Mouse (Mus musculus): ENCODE results near the gene Pakap.

Pakap gene

DNA sequence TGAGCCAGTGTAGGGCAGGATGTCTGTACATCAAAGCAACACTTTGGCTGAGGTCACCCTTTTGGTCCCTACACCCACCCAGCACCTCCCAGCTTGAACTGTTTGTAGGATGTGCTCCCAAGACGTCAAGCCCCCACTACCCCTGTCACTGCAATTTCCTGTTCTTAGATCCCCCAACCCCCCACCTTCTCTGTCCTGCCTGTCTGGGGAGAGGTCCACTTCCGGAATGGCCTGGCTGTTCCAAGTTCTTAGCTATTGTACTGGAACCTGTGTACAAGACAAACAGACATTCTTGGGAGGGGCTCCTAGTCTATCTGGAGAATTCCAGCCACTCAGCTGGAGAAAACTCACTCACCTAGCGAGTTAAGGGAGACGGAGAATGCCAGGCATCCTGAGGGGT is 266.2 kb downstream of the Pakap start:
- DNase-seq (ENCODE audit: low read depth, low spot score), result no peak
- Histone ChIP-seq H3K27me3 (ENCODE audit: control insufficient read depth, insufficient read depth, low read length, poor library complexity, severe bottlenecking) (no peaks in the 10 kb centered on the region), H3K36me3 (ENCODE audit: control insufficient read depth, insufficient read depth, low read length, poor library complexity, severe bottlenecking) (no peaks in the 10 kb centered on the region)

DNA sequence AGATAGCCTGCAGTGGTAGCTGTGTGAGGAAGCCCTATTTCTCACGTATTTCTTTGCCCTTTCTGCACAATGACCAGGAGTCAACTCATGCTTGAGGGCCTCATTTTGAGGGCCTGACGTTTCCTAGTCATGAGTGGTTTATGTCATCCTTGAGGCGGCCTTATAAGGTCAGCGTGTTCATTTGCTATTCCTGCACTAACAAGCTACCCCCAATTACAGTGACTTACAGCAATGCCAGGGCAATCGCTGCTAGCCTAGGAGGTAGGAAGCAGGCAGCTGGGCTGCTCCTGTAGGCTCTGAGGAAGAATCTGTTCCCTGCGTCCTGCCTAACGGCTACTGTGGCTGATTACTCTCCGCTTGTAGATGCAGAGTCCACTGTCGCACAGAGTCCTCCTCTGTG is 269.1 kb downstream of the Pakap start:
- H3K36me3 ChIP-seq (ENCODE audit: control insufficient read depth, insufficient read depth, low read length, poor library complexity, severe bottlenecking), result no peaks in the 10 kb centered on the region
- no peaks in the 10 kb centered on the region for H3K27me3 ChIP-seq (ENCODE audit: control insufficient read depth, insufficient read depth, low read length, poor library complexity, severe bottlenecking)
- DNase-seq (ENCODE audit: low read depth, low spot score), result no peak

- DNase-seq (ENCODE audit: low read depth, low spot score), result no peak
- Histone ChIP-seq H3K27me3 (ENCODE audit: control insufficient read depth, insufficient read depth, low read length, poor library complexity, severe bottlenecking) (no peaks in the 10 kb centered on the region), H3K36me3 (ENCODE audit: control insufficient read depth, insufficient read depth, low read length, poor library complexity, severe bottlenecking) (no peaks in the 10 kb centered on the region)
Measured at GRCm38 (mm10) chr4:57839343-57839742, 271.4 kb downstream of the Pakap start.

- no peaks in the 10 kb centered on the region for H3K27me3 ChIP-seq (ENCODE audit: control insufficient read depth, insufficient read depth, low read length, poor library complexity, severe bottlenecking)
- no peak for DNase-seq (ENCODE audit: low read depth, low spot score)
- no peaks in the 10 kb centered on the region for H3K36me3 ChIP-seq (ENCODE audit: control insufficient read depth, insufficient read depth, low read length, poor library complexity, severe bottlenecking)
Measured at GRCm38 (mm10) chr4:57841911-57842310, 273.9 kb downstream of the Pakap start.

DNA sequence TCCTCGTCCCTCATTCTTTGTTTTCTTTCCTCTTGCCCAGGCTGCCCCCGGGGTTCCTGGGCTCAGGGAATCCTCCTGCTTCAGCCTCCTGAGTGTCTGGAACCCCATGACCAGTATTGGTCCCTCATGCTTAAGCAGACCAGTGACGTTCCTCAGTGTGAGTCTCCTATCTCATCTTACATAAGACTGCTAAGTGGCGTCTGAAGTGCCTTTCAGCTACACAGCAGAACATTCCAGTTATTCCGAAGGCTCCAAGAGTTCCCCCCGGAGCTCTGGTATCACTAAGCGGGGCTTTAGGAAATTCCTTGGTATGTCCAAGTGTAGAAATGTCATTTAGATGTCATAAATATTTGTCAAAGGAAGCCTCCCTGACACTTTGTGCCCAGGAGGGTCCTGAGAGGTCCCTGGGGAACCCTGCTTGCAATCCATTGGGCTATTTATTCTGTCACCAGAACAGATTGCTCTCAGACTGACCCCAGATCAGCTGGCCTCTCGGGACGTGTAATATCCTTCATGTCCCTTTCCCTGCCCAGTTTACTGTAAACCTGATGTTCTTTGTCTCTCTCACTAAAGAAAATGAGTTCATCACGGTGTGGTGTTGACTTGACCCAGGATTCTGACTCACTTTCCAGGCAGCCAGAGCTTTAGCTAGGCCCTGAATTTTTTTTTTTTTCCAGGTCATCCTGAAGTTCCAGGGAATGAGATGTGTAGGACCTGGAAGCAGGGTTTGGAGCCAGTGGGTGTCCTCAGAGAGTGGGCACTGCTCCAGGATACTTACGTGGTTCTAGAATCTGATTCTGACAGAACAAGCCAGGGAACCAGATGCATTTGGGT is 274.7 kb downstream of the Pakap start:
- no peak for DNase-seq (ENCODE audit: low read depth, low spot score)
- no peaks in the 10 kb centered on the region for H3K36me3 ChIP-seq (ENCODE audit: control insufficient read depth, insufficient read depth, low read length, poor library complexity, severe bottlenecking)
- H3K27me3 ChIP-seq (ENCODE audit: control insufficient read depth, insufficient read depth, low read length, poor library complexity, severe bottlenecking), result no peaks in the 10 kb centered on the region

DNA sequence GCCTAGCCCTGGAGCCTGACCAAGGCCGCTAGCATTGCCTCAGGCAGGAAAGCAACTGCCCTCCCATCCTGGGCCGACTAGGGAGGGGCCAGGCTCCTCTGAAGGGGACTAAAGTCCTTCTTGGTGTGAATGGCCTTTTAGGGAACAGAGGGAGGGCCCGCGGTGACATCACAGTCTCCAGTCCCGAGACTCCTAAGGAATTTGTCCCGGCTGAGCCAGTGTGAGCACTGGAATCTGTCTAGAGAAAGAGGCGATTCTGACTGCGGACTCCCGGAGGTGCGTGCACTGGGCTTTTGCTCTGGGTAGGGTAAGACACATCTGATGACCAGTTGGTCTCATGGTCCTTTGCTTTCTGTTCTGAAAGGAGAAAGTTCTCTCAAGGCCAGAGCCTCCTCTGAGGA is 277.1 kb downstream of the Pakap start:
- Histone ChIP-seq H3K27me3 (ENCODE audit: control insufficient read depth, insufficient read depth, low read length, poor library complexity, severe bottlenecking) (no peaks in the 10 kb centered on the region), H3K36me3 (ENCODE audit: control insufficient read depth, insufficient read depth, low read length, poor library complexity, severe bottlenecking) (no peaks in the 10 kb centered on the region)
- DNase-seq (ENCODE audit: low read depth, low spot score), result no peak

- no peaks in the 10 kb centered on the region for H3K27me3 ChIP-seq (ENCODE audit: control insufficient read depth, insufficient read depth, low read length, poor library complexity, severe bottlenecking)
- H3K36me3 ChIP-seq (ENCODE audit: control insufficient read depth, insufficient read depth, low read length, poor library complexity, severe bottlenecking), result 0 out of 2 replicates have a peak, but pooled peaks cover 1% of the 10 kb centered on the region
- no peak for DNase-seq (ENCODE audit: low read depth, low spot score)
Measured at GRCm38 (mm10) chr4:57845541-57846210, 277.7 kb downstream of the Pakap start.

DNA sequence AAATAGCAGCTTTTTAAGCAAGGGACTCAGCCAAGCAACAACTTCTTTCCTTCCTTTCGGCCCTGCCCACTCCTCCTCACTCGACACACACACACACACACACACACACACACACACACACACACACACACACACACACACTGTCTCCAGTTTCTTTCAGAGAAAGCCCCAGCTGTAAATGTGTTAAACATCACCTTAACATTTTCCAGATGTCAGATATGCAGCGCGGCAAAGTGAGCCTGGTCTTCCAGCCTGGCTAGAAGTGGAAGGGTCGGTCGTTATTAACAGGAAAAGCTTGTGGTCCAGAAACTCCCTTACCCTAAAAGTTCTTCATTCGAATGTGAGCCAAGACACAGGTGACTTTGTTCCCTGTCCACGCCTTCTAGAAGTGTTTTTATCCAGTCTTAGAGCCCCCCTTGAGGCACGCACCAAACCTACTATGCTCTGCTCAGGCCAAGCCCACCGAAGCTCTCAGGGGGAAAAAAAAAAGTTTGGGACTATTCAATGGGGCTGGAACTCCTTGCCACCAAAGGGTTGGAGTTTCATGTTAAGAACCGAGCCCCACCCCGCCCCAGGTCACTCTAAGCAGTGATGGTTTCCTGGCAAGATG is 278.5 kb downstream of the Pakap start:
- no peak for DNase-seq (ENCODE audit: low read depth, low spot score)
- Histone ChIP-seq H3K27me3 (ENCODE audit: control insufficient read depth, insufficient read depth, low read length, poor library complexity, severe bottlenecking) (no peaks in the 10 kb centered on the region), H3K36me3 (ENCODE audit: control insufficient read depth, insufficient read depth, low read length, poor library complexity, severe bottlenecking) (0 out of 2 replicates have a peak, but pooled peaks cover 1% of the 10 kb centered on the region)

DNA sequence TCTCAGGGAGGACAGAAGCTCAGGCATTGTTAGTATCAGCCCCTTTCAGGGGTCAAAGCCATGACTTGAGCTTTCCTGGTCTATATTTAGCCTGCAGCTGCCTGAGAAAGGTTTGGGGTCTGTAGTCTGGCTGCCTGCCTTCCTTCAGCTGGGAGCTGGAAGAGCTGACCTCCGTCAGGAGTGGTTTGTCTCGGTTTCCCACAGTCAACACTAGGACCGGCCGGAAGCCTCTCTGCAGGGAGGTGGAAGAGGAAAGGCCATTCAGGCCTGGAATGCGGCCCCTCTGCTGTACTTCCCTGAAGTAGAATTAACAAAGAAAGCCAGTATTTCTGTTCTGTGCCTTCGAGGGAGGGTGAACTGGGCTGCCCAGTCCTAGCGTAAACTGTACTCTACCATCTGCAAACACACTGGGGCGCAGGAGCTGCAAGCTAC is 279.0 kb downstream of the Pakap start:
- Histone ChIP-seq H3K36me3 (ENCODE audit: control insufficient read depth, insufficient read depth, low read length, poor library complexity, severe bottlenecking) (0 out of 2 replicates have a peak, but pooled peaks cover 1% of the 10 kb centered on the region), H3K27me3 (ENCODE audit: control insufficient read depth, insufficient read depth, low read length, poor library complexity, severe bottlenecking) (no peaks in the 10 kb centered on the region)
- no peak for DNase-seq (ENCODE audit: low read depth, low spot score)

GRCm38 (mm10) chr4:57847676-57848075 is 279.7 kb downstream of the Pakap start:
- DNase-seq (ENCODE audit: low read depth, low spot score), result no peak
- 0 out of 2 replicates have a peak, but pooled peaks cover 1% of the 10 kb centered on the region for H3K36me3 ChIP-seq (ENCODE audit: control insufficient read depth, insufficient read depth, low read length, poor library complexity, severe bottlenecking)
- H3K27me3 ChIP-seq (ENCODE audit: control insufficient read depth, insufficient read depth, low read length, poor library complexity, severe bottlenecking), result no peaks in the 10 kb centered on the region

GRCm38 (mm10) chr4:57849465-57849864 is 281.5 kb downstream of the Pakap start:
- DNase-seq (ENCODE audit: low read depth, low spot score), result no peak
- H3K27me3 ChIP-seq (ENCODE audit: control insufficient read depth, insufficient read depth, low read length, poor library complexity, severe bottlenecking), result no peaks in the 10 kb centered on the region
- peaks cover 1% of the 10 kb centered on the region; the same call in 1 of the 2 replicates for H3K36me3 ChIP-seq (ENCODE audit: control insufficient read depth, insufficient read depth, low read length, poor library complexity, severe bottlenecking)

- no peak for DNase-seq (ENCODE audit: low read depth, low spot score)
- no peaks in the 10 kb centered on the region for H3K27me3 ChIP-seq (ENCODE audit: control insufficient read depth, insufficient read depth, low read length, poor library complexity, severe bottlenecking)
Measured at GRCm38 (mm10) chr4:57851731-57852130, 283.8 kb downstream of the Pakap start.

DNA sequence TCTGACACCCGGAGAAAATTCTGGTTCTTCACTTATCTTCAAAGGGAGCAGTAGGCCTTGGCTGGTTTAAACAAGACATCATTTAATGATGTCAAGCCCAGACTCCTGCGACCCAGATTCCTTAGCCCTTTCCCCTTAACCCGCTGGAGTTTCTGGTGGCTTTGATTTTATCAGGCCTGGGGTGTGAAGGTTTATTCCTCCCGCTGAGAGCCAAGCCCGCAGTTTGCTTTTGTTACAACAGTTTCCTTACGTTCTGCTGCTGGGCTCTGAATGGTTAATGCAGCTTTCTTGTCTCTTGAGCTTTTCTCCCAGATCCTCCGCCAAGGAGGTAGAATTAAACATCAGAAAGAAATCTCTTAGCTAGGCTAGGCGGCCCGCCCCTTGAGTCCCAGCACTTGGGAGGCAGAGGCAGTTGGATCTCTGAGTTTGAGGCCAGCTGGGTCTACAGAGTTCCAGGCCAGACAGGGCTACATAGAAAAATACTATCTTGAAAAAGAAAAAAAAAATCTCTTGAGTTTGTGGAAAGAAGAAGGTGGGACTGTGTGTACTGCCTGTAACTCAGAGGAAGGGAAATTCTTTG is 284.6 kb downstream of the Pakap start:
- Histone ChIP-seq H3K36me3 (ENCODE audit: control insufficient read depth, insufficient read depth, low read length, poor library complexity, severe bottlenecking) (peaks cover 1% of the 10 kb centered on the region; the same call in 1 of the 2 replicates), H3K27me3 (ENCODE audit: control insufficient read depth, insufficient read depth, low read length, poor library complexity, severe bottlenecking) (no peaks in the 10 kb centered on the region)
- DNase-seq (ENCODE audit: low read depth, low spot score), result no peak

More at GRCm38 (mm10) chr4:57851731-57852130, 283.8 kb downstream of the Pakap start:
- H3K36me3 ChIP-seq (ENCODE audit: control insufficient read depth, insufficient read depth, low read length, poor library complexity, severe bottlenecking), result peaks cover 1% of the 10 kb centered on the region; the same call in 1 of the 2 replicates

GRCm38 (mm10) chr4:57854181-57854580 is 286.2 kb downstream of the Pakap start:
- Histone ChIP-seq H3K27me3 (ENCODE audit: control insufficient read depth, insufficient read depth, low read length, poor library complexity, severe bottlenecking) (no peaks in the 10 kb centered on the region), H3K36me3 (ENCODE audit: control insufficient read depth, insufficient read depth, low read length, poor library complexity, severe bottlenecking) (peaks cover 1% of the 10 kb centered on the region; the same call in 1 of the 2 replicates)
- no peak for DNase-seq (ENCODE audit: low read depth, low spot score)

Measured in splenic B cell, adult 2 months (primary cell).